Mouse (Mus musculus) thymus, adult 2 months (tissue): ENCODE results near the gene Tmod3. TPM values are rescaled to one million over a fixed set of nuclear protein-coding genes. Genes with fewer than 3 reads are reported as not detected.
A peak's percentile ranks its signal among the peaks of the same experiment; 100 is the strongest.

ENCODE experiments used
- DNase-seq: peaks from one replicate; pipeline ENCODE4 v3.0.0; 2021
- H3K27ac ChIP-seq: fragments of 200-500 bp; 2 replicates; pipeline ENCODE4 v1.5.1; 2012; ENCODE audit warnings: low read length, control low read depth; ENCODE audit not compliant: control insufficient read depth, insufficient read depth
- H3K27me3 ChIP-seq: fragments of 200-500 bp; 2 replicates; pipeline ENCODE4 v1.6.1; 2012; ENCODE audit warnings: mild to moderate bottlenecking, low read length, moderate library complexity, mixed read lengths; ENCODE audit not compliant: control insufficient read depth, insufficient read depth
- H3K36me3 ChIP-seq: fragments of 200-500 bp; 2 replicates; pipeline ENCODE4 v1.6.1; 2012; ENCODE audit warnings: mild to moderate bottlenecking, low read length, moderate library complexity; ENCODE audit not compliant: control insufficient read depth, insufficient read depth
- H3K4me1 ChIP-seq: fragments of 200-500 bp; replicated peaks from 2 replicates; pipeline ENCODE4 v1.6.1; 2012; ENCODE audit warnings: low read length; ENCODE audit not compliant: control insufficient read depth, insufficient read depth
- H3K4me3 ChIP-seq: fragments of 200-500 bp; 2 replicates; pipeline ENCODE4 v1.5.1; 2012; ENCODE audit warnings: mild to moderate bottlenecking, low read length, control low read depth, moderate library complexity; ENCODE audit not compliant: control insufficient read depth, insufficient read depth
- CTCF ChIP-seq: fragments of 200-500 bp; IDR thresholded peaks from 2 replicates; pipeline ENCODE4 v1.5.1; 2012; ENCODE audit warnings: mild to moderate bottlenecking, control low read depth, low read length, moderate library complexity, borderline replicate concordance; ENCODE audit not compliant: control insufficient read depth, poor library complexity, insufficient read depth; ENCODE audit errors: extremely low read depth
- POLR2A ChIP-seq: fragments of 200-500 bp; IDR thresholded peaks from 2 replicates; pipeline ENCODE4 v1.6.1; 2012; ENCODE audit warnings: mild to moderate bottlenecking, low read length, control low read depth, moderate library complexity; ENCODE audit not compliant: control insufficient read depth, poor library complexity, insufficient read depth; ENCODE audit errors: extremely low read depth
- WGBS: fragments of 180-500 bp; shearing (Covaris S2); methylation state at CpG from one replicate; pipeline ENCODE4 v1.1.7; 2018; 5-methylcytosine and 5-hydroxymethylcytosine counted together
- polyA plus RNA-seq: library from polyadenylated mRNA; depleted of rRNA; stranded (reverse); fragments of >200 nt; gene quantifications from 2 replicates; pipeline ENCODE4 v1.2.3, GENCODE M21; 2012

Tmod3 gene
- polyA plus RNA-seq, 1 experiment = 32.0 TPM

GRCm38 (mm10) chr9:75485231-75485630 lies 74.2 kb downstream of the Tmod3 start:
- Histone ChIP-seq H3K36me3 (no peaks in the 10 kb centered on the region), H3K4me3 (no peak overlapping the region), H3K4me1 (peaks cover 5% of the 10 kb centered on the region), H3K27ac (no peak overlapping the region), H3K27me3 (no peaks in the 10 kb centered on the region)
- TF ChIP-seq POLR2A (no peak), CTCF (no peak)
- no peak for DNase-seq
- 93% methylated on average over 6 of the region's 6 CpGs for WGBS

GRCm38 (mm10) chr9:75480536-75481075 lies 78.9 kb downstream of the Tmod3 start:
- Histone ChIP-seq H3K4me1 (peaks cover 5% of the 10 kb centered on the region), H3K4me3 (no peak overlapping the region), H3K27ac (no peak overlapping the region), H3K36me3 (no peaks in the 10 kb centered on the region), H3K27me3 (no peaks in the 10 kb centered on the region)
- DNase-seq = no peak
- 95% methylated on average over 5 of the region's 5 CpGs for WGBS
- TF ChIP-seq CTCF (no peak), POLR2A (no peak)

- TF ChIP-seq CTCF = no peak
- no peak for TF ChIP-seq POLR2A
- H3K4me1 ChIP-seq = peaks cover 5% of the 10 kb centered on the region
- H3K4me3 ChIP-seq = no peak overlapping the region
- no peaks in the 10 kb centered on the region for H3K27me3 ChIP-seq
- DNase-seq = no peak
- H3K27ac ChIP-seq = no peak overlapping the region
- H3K36me3 ChIP-seq = no peaks in the 10 kb centered on the region
- 86% methylated on average over 8 of the region's 8 CpGs for WGBS
These were observed 80.2 kb downstream of the Tmod3 start for GRCm38 (mm10) chr9:75479106-75479725.

- whole genome bisulfite sequencing = 41% methylated on average over 3 of the region's 3 CpGs
- no peak overlapping the region for H3K4me3 ChIP-seq
These were observed 82.2 kb downstream of the Tmod3 start for GRCm38 (mm10) chr9:75477212-75477611.

GRCm38 (mm10) chr9:75468297-75468696 lies 91.2 kb downstream of the Tmod3 start:
- Histone ChIP-seq H3K27me3 (no peaks in the 10 kb centered on the region), H3K4me3 (no peak overlapping the region), H3K4me1 (no peaks in the 10 kb centered on the region), H3K36me3 (peaks cover 17% of the 10 kb centered on the region), H3K27ac (no peak overlapping the region)
- 92% methylated on average over 14 of the region's 14 CpGs for WGBS
- TF ChIP-seq CTCF (peak; percentile 34; the same call in 1 of the 2 replicates), POLR2A (no peak)
- DNase-seq = peak; percentile 21

More at GRCm38 (mm10) chr9:75477212-75477611, 82.2 kb downstream of the Tmod3 start:
- Histone ChIP-seq H3K27ac (no peak overlapping the region), H3K4me1 (peaks cover 5% of the 10 kb centered on the region), H3K36me3 (no peaks in the 10 kb centered on the region), H3K27me3 (no peaks in the 10 kb centered on the region)
- TF ChIP-seq CTCF (no peak), POLR2A (no peak)
- DNase-seq = no peak

GRCm38 (mm10) chr9:75467581-75467980 lies 91.9 kb downstream of the Tmod3 start:
- peaks cover 17% of the 10 kb centered on the region for H3K36me3 ChIP-seq
- WGBS = 100% methylated on average over 3 of the region's 3 CpGs
- no peak for TF ChIP-seq POLR2A
- TF ChIP-seq CTCF = no peak
- DNase-seq = no peak
- H3K27me3 ChIP-seq = no peaks in the 10 kb centered on the region
- H3K4me3 ChIP-seq = no peak overlapping the region
- no peak overlapping the region for H3K27ac ChIP-seq
- no peaks in the 10 kb centered on the region for H3K4me1 ChIP-seq

GRCm38 (mm10) chr9:75466641-75467040 lies 92.8 kb downstream of the Tmod3 start:
- Histone ChIP-seq H3K27ac (no peak overlapping the region), H3K27me3 (no peaks in the 10 kb centered on the region), H3K36me3 (peaks cover 27% of the 10 kb centered on the region), H3K4me1 (no peaks in the 10 kb centered on the region), H3K4me3 (no peak overlapping the region)
- TF ChIP-seq CTCF (no peak), POLR2A (no peak)
- 92% methylated on average over 4 of the region's 4 CpGs for WGBS
- no peak for DNase-seq
